Mouse (Mus musculus) neural tube, embryonic 12.5 days (tissue): ENCODE measurements at regions not wholly inside any gene's neighbourhood (a gene's known extent, or its start where the extent isn't known, plus 50 kb on each side); places are given as distances from the start of the nearest gene placed in this dataset.

Experiments used
- ATAC-seq: fragments of 200-750 bp; cut with Nextera tagmentation; 2 replicates; pipeline ENCODE4 v1.8.0; 2017; ENCODE audit warnings: low read depth, mild to moderate bottlenecking, moderate TSS enrichment, moderate library complexity; ENCODE audit not compliant: low FRiP score
- H3K27ac ChIP-seq: fragments of 300-500 bp; sonication (generic); 2 replicates; pipeline ENCODE4 v1.5.1; 2016
- H3K27me3 ChIP-seq: fragments of 300-500 bp; sonication (generic); replicated peaks from 2 replicates; pipeline ENCODE4 v1.6.1; 2016; ENCODE audit warnings: mild to moderate bottlenecking
- H3K36me3 ChIP-seq: fragments of 300-500 bp; sonication (generic); 2 replicates; pipeline ENCODE4 v1.6.1; 2016; ENCODE audit warnings: mild to moderate bottlenecking
- H3K4me1 ChIP-seq: fragments of 300-500 bp; sonication (generic); 2 replicates; pipeline ENCODE4 v1.6.1; 2016
- H3K4me2 ChIP-seq: fragments of 300-500 bp; sonication (generic); replicated peaks from 2 replicates; pipeline ENCODE4 v1.6.1; 2016; ENCODE audit warnings: mild to moderate bottlenecking
- H3K4me3 ChIP-seq: fragments of 300-500 bp; sonication (generic); 2 replicates; pipeline ENCODE4 v1.5.1; 2016
- H3K9ac ChIP-seq: fragments of 300-500 bp; sonication (generic); 2 replicates; pipeline ENCODE4 v1.6.1; 2016; ENCODE audit warnings: mild to moderate bottlenecking
- H3K9me3 ChIP-seq: fragments of 300-500 bp; sonication (generic); 2 replicates; pipeline ENCODE4 v1.6.1; 2016; ENCODE audit warnings: mild to moderate bottlenecking
- WGBS: fragments of 180-500 bp; shearing (Covaris S2); methylation state at CpG from one replicate; pipeline ENCODE4 v1.1.7; 2016; 5-methylcytosine and 5-hydroxymethylcytosine counted together

GRCm38 (mm10) chr10:7264721-7265120, 52.7 kb upstream of the Cnksr3 start:
- WGBS: 88% methylated on average over 4 of the region's 4 CpGs
- ATAC-seq: no peak
- H3K36me3 ChIP-seq: no peaks in the 10 kb centered on the region
- H3K4me1 ChIP-seq: 0 out of 2 replicates have a peak, but pooled peaks cover 5% of the 10 kb centered on the region
- no peak overlapping the region for H3K4me3 ChIP-seq
- H3K9me3 ChIP-seq: no peaks in the 10 kb centered on the region
- no peak overlapping the region for H3K27ac ChIP-seq
- no peak overlapping the region for H3K9ac ChIP-seq
- no peak overlapping the region for H3K4me2 ChIP-seq
- no peaks in the 10 kb centered on the region for H3K27me3 ChIP-seq
